Mouse (Mus musculus): ENCODE measurements around the gene Slc35d3. TPM values are rescaled to one million over a fixed set of nuclear protein-coding genes. Genes with fewer than 3 reads are reported as not detected.

The Slc35d3 gene
- polyA plus RNA-seq, 1 experiment from 2014 or later = 2.5 TPM

DNA sequence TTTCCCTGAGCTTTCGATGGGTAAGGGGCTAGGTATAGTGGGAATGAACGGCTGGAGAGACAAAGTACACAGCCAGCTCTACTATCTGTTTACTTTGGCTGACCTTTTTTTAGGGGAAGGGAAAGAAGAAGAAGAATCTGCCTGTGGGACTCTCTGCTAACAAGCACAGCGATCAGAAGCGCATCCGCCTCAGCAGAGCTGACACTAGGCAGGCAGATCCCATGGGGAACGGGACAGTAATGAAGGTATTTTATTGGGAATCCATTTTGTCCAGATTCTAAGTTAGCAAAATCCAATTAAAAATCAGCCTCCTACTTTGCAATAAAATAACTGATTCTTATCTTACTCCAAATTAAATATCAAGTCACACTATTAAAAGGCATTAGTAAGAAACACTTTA, 27.9 kb upstream of the Slc35d3 start:
- WGBS = 65% methylated on average over 6 of the region's 6 CpGs
- peaks cover 2% of the 10 kb centered on the region; the same call in 1 of the 2 replicates for H3K4me1 ChIP-seq (ENCODE audit: control insufficient read depth, insufficient read depth, low read length)
- H3K4me3 ChIP-seq (ENCODE audit: low read depth, low read length) = no peak overlapping the region
- H3K27ac ChIP-seq (ENCODE audit: low read length) = no peak overlapping the region
- no peak overlapping the region for H3K4me2 ChIP-seq (ENCODE audit: low read length)
- ATAC-seq = no peak
- no peak overlapping the region for H3K9ac ChIP-seq (ENCODE audit: low read depth, low read length)
- no peaks in the 10 kb centered on the region for H3K9me3 ChIP-seq (replicated peaks; ENCODE audit: control insufficient read depth, low read length, poor library complexity, severe bottlenecking)
- no peaks in the 10 kb centered on the region for H3K27me3 ChIP-seq (ENCODE audit: control insufficient read depth, insufficient read depth, low read depth, low read length)
- no peaks in the 10 kb centered on the region for H3K36me3 ChIP-seq (ENCODE audit: control insufficient read depth, insufficient read depth, low read length)

DNA sequence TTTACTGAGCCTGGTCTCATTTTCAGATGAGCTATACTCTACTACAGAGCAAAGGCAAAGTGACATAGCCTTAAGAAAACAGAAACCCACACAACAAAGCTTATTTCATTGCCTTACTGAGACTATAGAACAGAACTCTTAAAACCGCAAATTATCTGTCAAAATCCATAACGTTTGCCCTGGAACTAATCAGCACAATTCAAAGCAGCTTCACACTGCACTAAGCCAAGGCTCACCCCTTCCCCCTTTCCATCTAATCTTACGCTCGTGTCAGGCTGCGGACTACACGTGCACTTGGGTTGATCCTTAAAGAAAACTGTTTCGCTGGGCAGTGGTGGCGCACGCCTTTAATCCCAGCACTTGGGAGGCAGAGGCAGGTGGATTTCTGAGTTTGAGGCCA, 26.4 kb upstream of the Slc35d3 start:
- WGBS = 78% methylated on average over 9 of the region's 9 CpGs

DNA sequence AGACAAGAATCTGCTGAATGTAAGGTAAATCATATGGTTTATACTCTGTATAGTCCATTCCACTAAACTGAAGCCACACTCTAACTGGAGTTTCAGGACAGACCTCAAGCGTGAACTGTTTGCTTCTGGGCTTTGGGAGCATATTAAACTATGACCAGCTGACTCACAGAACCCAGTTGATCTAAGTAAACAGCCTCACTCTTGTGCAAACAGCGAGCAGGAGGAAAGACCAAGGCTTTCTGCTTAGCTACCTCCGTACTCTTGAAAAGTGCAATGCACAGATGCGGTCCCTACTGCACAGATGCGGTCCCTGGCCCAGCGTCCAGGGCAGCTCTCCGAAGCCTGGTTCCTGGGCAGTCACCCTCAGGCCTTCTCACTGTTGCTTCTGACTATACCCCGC, 26.0 kb upstream of the Slc35d3 start:
- no peaks in the 10 kb centered on the region for H3K27me3 ChIP-seq (ENCODE audit: control insufficient read depth, insufficient read depth, low read depth, low read length)
- no peak overlapping the region for H3K9ac ChIP-seq (ENCODE audit: low read depth, low read length)
- H3K36me3 ChIP-seq (ENCODE audit: control insufficient read depth, insufficient read depth, low read length) = no peaks in the 10 kb centered on the region
- no peak overlapping the region for H3K4me3 ChIP-seq (ENCODE audit: low read depth, low read length)
- 89% methylated on average over 8 of the region's 8 CpGs for WGBS
- ATAC-seq = no peak
- no peak overlapping the region for H3K4me2 ChIP-seq (ENCODE audit: low read length)
- no peaks in the 10 kb centered on the region for H3K9me3 ChIP-seq (replicated peaks; ENCODE audit: control insufficient read depth, low read length, poor library complexity, severe bottlenecking)
- H3K4me1 ChIP-seq (ENCODE audit: control insufficient read depth, insufficient read depth, low read length) = peaks cover 2% of the 10 kb centered on the region; the same call in 1 of the 2 replicates
- no peak overlapping the region for H3K27ac ChIP-seq (ENCODE audit: low read length)

More for the DNA sequence above, 26.4 kb upstream of the Slc35d3 start:
- Histone ChIP-seq H3K9me3 (replicated peaks; ENCODE audit: control insufficient read depth, low read length, poor library complexity, severe bottlenecking) (no peaks in the 10 kb centered on the region), H3K36me3 (ENCODE audit: control insufficient read depth, insufficient read depth, low read length) (no peaks in the 10 kb centered on the region), H3K27me3 (ENCODE audit: control insufficient read depth, insufficient read depth, low read depth, low read length) (no peaks in the 10 kb centered on the region), H3K27ac (ENCODE audit: low read length) (no peak overlapping the region), H3K4me3 (ENCODE audit: low read depth, low read length) (no peak overlapping the region), H3K4me2 (ENCODE audit: low read length) (no peak overlapping the region), H3K4me1 (ENCODE audit: control insufficient read depth, insufficient read depth, low read length) (peaks cover 2% of the 10 kb centered on the region; the same call in 1 of the 2 replicates), H3K9ac (ENCODE audit: low read depth, low read length) (no peak overlapping the region)
- ATAC-seq = no peak

DNA sequence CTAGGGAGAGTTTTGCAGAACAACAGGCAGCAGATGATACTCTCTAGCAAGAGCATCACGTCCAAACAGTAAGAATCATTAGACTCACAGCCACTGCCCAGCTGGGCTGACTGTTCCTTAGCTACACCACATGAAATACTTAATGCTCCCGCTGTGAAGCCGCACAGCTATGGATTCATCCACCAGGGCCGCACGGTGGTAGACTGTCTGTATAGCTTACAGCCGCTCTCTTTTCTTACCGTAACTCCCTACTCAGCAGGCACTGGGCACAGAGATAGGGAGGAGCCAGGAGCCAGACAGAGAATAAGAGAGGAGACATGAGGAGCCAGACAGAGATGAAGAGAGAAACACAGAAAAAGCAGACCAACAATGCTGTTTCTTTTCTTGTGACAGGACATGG, 25.4 kb upstream of the Slc35d3 start:
- no peaks in the 10 kb centered on the region for H3K36me3 ChIP-seq (ENCODE audit: control insufficient read depth, insufficient read depth, low read length)
- no peak overlapping the region for H3K4me2 ChIP-seq (ENCODE audit: low read length)
- H3K27me3 ChIP-seq (ENCODE audit: control insufficient read depth, insufficient read depth, low read depth, low read length) = no peaks in the 10 kb centered on the region
- peak; percentile 71; the same call in 1 of the 2 replicates for ATAC-seq
- no peak overlapping the region for H3K4me3 ChIP-seq (ENCODE audit: low read depth, low read length)
- H3K9ac ChIP-seq (ENCODE audit: low read depth, low read length) = no peak overlapping the region
- no peaks in the 10 kb centered on the region for H3K9me3 ChIP-seq (replicated peaks; ENCODE audit: control insufficient read depth, low read length, poor library complexity, severe bottlenecking)
- 32% methylated on average over 7 of the region's 7 CpGs for WGBS
- H3K27ac ChIP-seq (ENCODE audit: low read length) = no peak overlapping the region
- H3K4me1 ChIP-seq (ENCODE audit: control insufficient read depth, insufficient read depth, low read length) = peaks cover 2% of the 10 kb centered on the region; the same call in 1 of the 2 replicates

DNA sequence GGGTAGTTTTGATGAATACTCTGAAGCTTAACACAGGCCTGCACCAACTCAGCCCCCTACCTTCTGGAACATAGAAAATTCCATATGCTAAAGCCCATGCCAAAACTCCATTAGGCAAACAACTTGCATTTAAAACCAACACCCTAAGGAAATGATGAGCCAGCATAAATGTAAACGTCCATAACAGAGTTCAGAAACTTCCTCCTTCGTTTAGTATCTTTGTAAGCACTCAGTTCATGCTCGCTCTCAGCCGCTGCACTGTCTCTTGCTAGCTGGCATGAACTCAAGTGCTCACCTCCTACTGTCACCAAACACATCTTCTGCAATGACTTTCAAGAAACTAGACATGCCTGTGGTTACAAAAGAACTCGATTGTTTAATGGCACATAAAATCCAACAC, 24.1 kb upstream of the Slc35d3 start:
- no peak for ATAC-seq
- H3K27me3 ChIP-seq (ENCODE audit: control insufficient read depth, insufficient read depth, low read depth, low read length) = no peaks in the 10 kb centered on the region
- H3K4me1 ChIP-seq (ENCODE audit: control insufficient read depth, insufficient read depth, low read length) = peaks cover 2% of the 10 kb centered on the region; the same call in 1 of the 2 replicates
- H3K27ac ChIP-seq (ENCODE audit: low read length) = no peak overlapping the region
- H3K9me3 ChIP-seq (replicated peaks; ENCODE audit: control insufficient read depth, low read length, poor library complexity, severe bottlenecking) = no peaks in the 10 kb centered on the region
- H3K9ac ChIP-seq (ENCODE audit: low read depth, low read length) = no peak overlapping the region
- H3K36me3 ChIP-seq (ENCODE audit: control insufficient read depth, insufficient read depth, low read length) = no peaks in the 10 kb centered on the region
- H3K4me2 ChIP-seq (ENCODE audit: low read length) = no peak overlapping the region
- 91% methylated on average over 5 of the region's 5 CpGs for WGBS
- H3K4me3 ChIP-seq (ENCODE audit: low read depth, low read length) = no peak overlapping the region

DNA sequence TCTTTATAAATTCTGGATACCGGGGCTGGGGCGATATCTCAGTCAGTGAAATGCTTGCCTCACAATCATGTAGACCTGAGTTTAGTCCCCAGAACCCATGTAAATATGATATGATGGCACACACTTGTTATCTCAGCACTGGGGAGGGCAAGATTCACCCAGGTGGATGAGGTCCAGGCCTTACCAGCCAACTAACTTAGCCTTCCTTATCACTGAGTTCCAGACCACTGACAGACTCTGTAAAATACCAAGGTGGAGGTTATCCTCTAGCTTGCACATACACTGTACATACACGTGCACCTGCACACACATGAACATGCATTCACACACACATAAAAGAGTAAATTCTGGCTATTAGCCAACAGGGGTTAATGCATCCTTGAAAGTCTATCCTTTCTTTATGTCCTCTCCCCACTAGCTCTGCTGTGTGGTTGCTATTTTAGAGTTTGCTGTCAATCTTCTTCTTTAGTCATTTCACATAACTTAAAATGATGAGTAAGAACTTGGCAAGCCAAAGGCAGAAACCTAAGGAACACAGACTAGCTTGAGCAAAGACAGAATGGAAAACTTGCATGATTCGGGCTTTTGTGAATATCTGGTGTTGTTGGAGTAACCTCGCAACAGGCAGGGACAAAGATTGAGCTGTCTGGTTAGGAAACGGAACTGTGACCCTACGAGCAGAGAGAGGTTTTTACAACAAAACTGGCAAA, 4.5 kb upstream of the Slc35d3 start:
- H3K9ac ChIP-seq (ENCODE audit: low read depth, low read length) = no peak overlapping the region
- 93% methylated on average over 7 of the region's 7 CpGs for WGBS
- H3K4me1 ChIP-seq (ENCODE audit: control insufficient read depth, insufficient read depth, low read length) = peaks cover 14% of the 10 kb centered on the region
- H3K4me2 ChIP-seq (ENCODE audit: low read length) = no peak overlapping the region
- no peaks in the 10 kb centered on the region for H3K36me3 ChIP-seq (ENCODE audit: control insufficient read depth, insufficient read depth, low read length)
- H3K27ac ChIP-seq (ENCODE audit: low read length) = no peak overlapping the region
- H3K4me3 ChIP-seq (ENCODE audit: low read depth, low read length) = no peak overlapping the region
- no peaks in the 10 kb centered on the region for H3K9me3 ChIP-seq (replicated peaks; ENCODE audit: control insufficient read depth, low read length, poor library complexity, severe bottlenecking)
- H3K27me3 ChIP-seq (ENCODE audit: control insufficient read depth, insufficient read depth, low read depth, low read length) = peaks cover 19% of the 10 kb centered on the region
- no peak for ATAC-seq

DNA sequence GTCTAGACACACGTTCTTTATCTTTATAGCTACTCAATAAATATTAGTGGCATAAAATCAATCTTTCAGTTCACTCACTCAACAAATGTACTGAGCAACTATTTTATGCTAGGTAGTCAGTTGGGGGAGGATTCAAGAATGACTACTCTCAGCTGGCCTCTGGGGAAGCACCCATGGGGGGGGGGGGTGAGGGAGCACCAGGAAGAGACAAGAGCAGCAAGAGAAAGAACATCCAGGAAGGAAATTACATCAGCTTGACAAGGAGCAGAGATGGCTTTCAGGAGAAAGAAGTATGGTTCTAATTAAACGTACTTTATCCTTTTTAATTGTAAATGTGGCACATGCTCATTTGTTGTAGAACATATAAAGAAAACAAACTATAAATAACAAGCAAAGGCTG, 2.4 kb upstream of the Slc35d3 start:
- no peak overlapping the region for H3K4me3 ChIP-seq (ENCODE audit: low read depth, low read length)
- H3K36me3 ChIP-seq (ENCODE audit: control insufficient read depth, insufficient read depth, low read length) = no peaks in the 10 kb centered on the region
- no peak overlapping the region for H3K4me2 ChIP-seq (ENCODE audit: low read length)
- no peak overlapping the region for H3K9ac ChIP-seq (ENCODE audit: low read depth, low read length)
- ATAC-seq = no peak
- H3K4me1 ChIP-seq (ENCODE audit: control insufficient read depth, insufficient read depth, low read length) = peaks cover 23% of the 10 kb centered on the region
- peaks cover 35% of the 10 kb centered on the region for H3K27me3 ChIP-seq (ENCODE audit: control insufficient read depth, insufficient read depth, low read depth, low read length)
- H3K27ac ChIP-seq (ENCODE audit: low read length) = no peak overlapping the region
- WGBS = 82% methylated on average over 2 of the region's 2 CpGs
- no peaks in the 10 kb centered on the region for H3K9me3 ChIP-seq (replicated peaks; ENCODE audit: control insufficient read depth, low read length, poor library complexity, severe bottlenecking)

DNA sequence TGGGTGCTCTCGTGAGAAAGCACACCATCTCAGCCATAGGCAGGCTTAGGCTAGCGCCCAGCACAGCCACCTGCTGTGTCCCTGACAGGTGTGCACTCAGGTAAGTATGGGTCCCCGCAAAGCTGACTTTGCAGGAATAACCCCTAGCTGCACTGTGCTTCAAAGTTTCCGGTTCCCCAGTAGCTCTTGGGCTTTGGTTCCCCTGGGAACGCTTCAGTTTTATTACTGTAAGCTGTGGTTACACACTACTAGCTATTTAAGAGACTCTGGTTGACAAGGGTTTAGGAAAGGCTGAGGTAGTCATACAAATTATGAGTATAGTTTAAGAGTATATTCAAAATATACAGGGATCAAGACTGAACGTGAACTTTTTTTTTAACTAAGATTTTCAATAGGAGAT, 1.5 kb upstream of the Slc35d3 start:
- ATAC-seq = no peak
- H3K9ac ChIP-seq (ENCODE audit: low read depth, low read length) = no peak overlapping the region
- no peaks in the 10 kb centered on the region for H3K9me3 ChIP-seq (replicated peaks; ENCODE audit: control insufficient read depth, low read length, poor library complexity, severe bottlenecking)
- WGBS = 36% methylated on average over 6 of the region's 6 CpGs
- peaks cover 35% of the 10 kb centered on the region for H3K27me3 ChIP-seq (ENCODE audit: control insufficient read depth, insufficient read depth, low read depth, low read length)
- no peaks in the 10 kb centered on the region for H3K36me3 ChIP-seq (ENCODE audit: control insufficient read depth, insufficient read depth, low read length)
- H3K4me3 ChIP-seq (ENCODE audit: low read depth, low read length) = no peak overlapping the region
- no peak overlapping the region for H3K27ac ChIP-seq (ENCODE audit: low read length)
- H3K4me2 ChIP-seq (ENCODE audit: low read length) = no peak overlapping the region; the same call in 1 of the 2 replicates
- H3K4me1 ChIP-seq (ENCODE audit: control insufficient read depth, insufficient read depth, low read length) = peaks cover 23% of the 10 kb centered on the region

DNA sequence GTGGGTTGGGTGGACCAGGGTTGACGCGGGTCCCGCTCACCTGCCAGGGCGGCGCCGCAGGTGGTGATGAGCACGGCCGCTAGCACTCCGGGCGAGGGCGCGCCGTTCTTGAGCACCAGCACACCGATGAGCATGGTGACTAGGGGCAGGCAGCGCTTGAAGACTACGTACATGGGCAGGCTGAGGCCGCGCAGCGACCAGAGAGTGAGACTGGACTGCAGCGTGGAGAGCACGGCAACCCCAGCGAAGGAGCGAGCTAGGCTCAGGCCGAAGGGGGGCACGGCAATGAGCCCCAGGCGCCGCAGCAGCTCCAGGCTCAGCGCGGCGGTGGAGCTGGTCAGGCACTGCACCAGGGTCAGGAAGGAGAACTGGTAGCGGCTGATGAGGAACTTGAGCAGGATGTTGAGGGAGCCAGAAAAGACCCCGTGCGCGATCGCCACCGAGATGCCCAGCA, 688 bp downstream of the Slc35d3 start:
- Histone ChIP-seq H3K9me3 (replicated peaks; ENCODE audit: control insufficient read depth, low read length, poor library complexity, severe bottlenecking) (no peaks in the 10 kb centered on the region), H3K4me1 (ENCODE audit: control insufficient read depth, insufficient read depth, low read length) (peaks cover 23% of the 10 kb centered on the region), H3K4me2 (ENCODE audit: low read length) (peak overlapping the region; percentile 100), H3K27ac (ENCODE audit: low read length) (peak overlapping the region; percentile 33; the same call in 1 of the 2 replicates), H3K36me3 (ENCODE audit: control insufficient read depth, insufficient read depth, low read length) (no peaks in the 10 kb centered on the region), H3K27me3 (ENCODE audit: control insufficient read depth, insufficient read depth, low read depth, low read length) (peaks cover 35% of the 10 kb centered on the region), H3K4me3 (ENCODE audit: low read depth, low read length) (peak overlapping the region; percentile 64), H3K9ac (ENCODE audit: low read depth, low read length) (peak overlapping the region; percentile 67)
- peak; percentile 77 for ATAC-seq
- 0% methylated on average over 36 of the region's 36 CpGs for WGBS

Measured in midbrain, embryonic 16.5 days (tissue).